Mouse (Mus musculus) lung, adult 2 months (tissue): ENCODE measurements at regions not wholly inside any gene's neighbourhood (a gene's known extent, or its start where the extent isn't known, plus 50 kb on each side); places are given as distances from the start of the nearest gene placed in this dataset.

ENCODE experiments used
- DNase-seq: peaks from one replicate; pipeline ENCODE4 v3.0.0; 2022
- H3K4me1 ChIP-seq: fragments of 200-500 bp; 2 replicates; pipeline ENCODE4 v1.6.1; 2011; ENCODE audit warnings: low read length; ENCODE audit not compliant: control insufficient read depth, insufficient read depth
- H3K4me3 ChIP-seq: fragments of 200-500 bp; replicated peaks from 2 replicates; pipeline ENCODE3; 2011; ENCODE audit warnings: low read depth, mild to moderate bottlenecking, control low read depth, low read length; ENCODE audit errors: extremely low read depth
- CTCF ChIP-seq: fragments of 200-500 bp; IDR thresholded peaks from 2 replicates; pipeline ENCODE4 v1.5.1; 2011; ENCODE audit warnings: mild to moderate bottlenecking, low read length, control low read depth; ENCODE audit not compliant: insufficient read depth
- POLR2A ChIP-seq: fragments of 200-500 bp; IDR thresholded peaks from 2 replicates; pipeline ENCODE4 v1.6.1; 2011; ENCODE audit warnings: low read depth, mild to moderate bottlenecking, control low read depth, low read length, borderline replicate concordance; ENCODE audit errors: extremely low read depth
- WGBS: fragments of 180-500 bp; shearing (Covaris S2); methylation state at CpG from one replicate; pipeline ENCODE4 v1.1.7; 2018; 5-methylcytosine and 5-hydroxymethylcytosine counted together

- TF ChIP-seq CTCF (no peak), POLR2A (no peak)
- no peaks in the 10 kb centered on the region for H3K4me1 ChIP-seq
- no peak overlapping the region for H3K4me3 ChIP-seq
- 41% methylated on average over 3 of the region's 3 CpGs for WGBS
- DNase-seq: no peak
These were observed 128.6 kb downstream of the Pdgfra start for GRCm38 (mm10) chr5:75280698-75281097.

GRCm38 (mm10) chr5:75281510-75281909, 129.4 kb downstream of the Pdgfra start:
- TF ChIP-seq POLR2A (no peak), CTCF (no peak)
- no peak for DNase-seq
- no peak overlapping the region for H3K4me3 ChIP-seq
- H3K4me1 ChIP-seq: no peaks in the 10 kb centered on the region
- 80% methylated on average over 7 of the region's 7 CpGs for WGBS

- 34% methylated on average over 4 of the region's 4 CpGs for WGBS
- no peaks in the 10 kb centered on the region for H3K4me1 ChIP-seq
These were observed 130.5 kb downstream of the Pdgfra start for GRCm38 (mm10) chr5:75282617-75283016.

GRCm38 (mm10) chr5:75283841-75284240, 131.7 kb downstream of the Pdgfra start:
- WGBS: 87% methylated on average over 5 of the region's 5 CpGs
- Histone ChIP-seq H3K4me3 (no peak overlapping the region), H3K4me1 (no peaks in the 10 kb centered on the region)
- no peak for DNase-seq
- TF ChIP-seq POLR2A (no peak), CTCF (no peak)

More at GRCm38 (mm10) chr5:75282617-75283016, 130.5 kb downstream of the Pdgfra start:
- no peak for DNase-seq
- no peak overlapping the region for H3K4me3 ChIP-seq
- TF ChIP-seq CTCF (no peak), POLR2A (no peak)

GRCm38 (mm10) chr5:75285950-75286349, 133.9 kb downstream of the Pdgfra start:
- TF ChIP-seq CTCF: no peak
- no peak for TF ChIP-seq POLR2A
- WGBS: 68% methylated on average over 10 of the region's 10 CpGs
- Histone ChIP-seq H3K4me3 (no peak overlapping the region), H3K4me1 (no peaks in the 10 kb centered on the region)
- DNase-seq: no peak

GRCm38 (mm10) chr5:75295676-75296075, 143.6 kb downstream of the Pdgfra start:
- TF ChIP-seq CTCF (no peak), POLR2A (no peak)

GRCm38 (mm10) chr5:75312897-75313296, 160.8 kb downstream of the Pdgfra start:
- no peak overlapping the region for H3K4me3 ChIP-seq
- 50% methylated on average over 1 of the region's 1 CpGs for WGBS
- H3K4me1 ChIP-seq: no peaks in the 10 kb centered on the region
- no peak for TF ChIP-seq CTCF
- no peak for TF ChIP-seq POLR2A
- no peak for DNase-seq

More at GRCm38 (mm10) chr5:75295676-75296075, 143.6 kb downstream of the Pdgfra start:
- WGBS: 83% methylated on average over 2 of the region's 2 CpGs
- Histone ChIP-seq H3K4me1 (no peaks in the 10 kb centered on the region), H3K4me3 (no peak overlapping the region)
- no peak for DNase-seq

- no peak for TF ChIP-seq CTCF
- no peak for TF ChIP-seq POLR2A
- Histone ChIP-seq H3K4me1 (no peaks in the 10 kb centered on the region), H3K4me3 (peak overlapping the region; percentile 41)
- 19% methylated on average over 1 of the region's 1 CpGs for WGBS
- DNase-seq: no peak
These were observed 163.9 kb downstream of the Pdgfra start for GRCm38 (mm10) chr5:75315956-75316355.

- 75% methylated on average over 2 of the region's 2 CpGs for WGBS
- DNase-seq: no peak
- TF ChIP-seq CTCF (no peak), POLR2A (no peak)
- no peak overlapping the region for H3K4me3 ChIP-seq
- H3K4me1 ChIP-seq: no peaks in the 10 kb centered on the region
These were observed 168.4 kb downstream of the Pdgfra start for GRCm38 (mm10) chr5:75320536-75320935.

- H3K4me3 ChIP-seq: no peak overlapping the region
- no peak for DNase-seq
- TF ChIP-seq POLR2A (no peak), CTCF (no peak)
- no peaks in the 10 kb centered on the region for H3K4me1 ChIP-seq
- 69% methylated on average over 3 of the region's 3 CpGs for whole genome bisulfite sequencing
These were observed 182.0 kb downstream of the Pdgfra start for GRCm38 (mm10) chr5:75334050-75334449.

GRCm38 (mm10) chr5:75336454-75336853, 184.4 kb downstream of the Pdgfra start:
- DNase-seq: no peak
- no peak overlapping the region for H3K4me3 ChIP-seq
- 78% methylated on average over 11 of the region's 11 CpGs for WGBS
- TF ChIP-seq POLR2A (no peak), CTCF (no peak)
- H3K4me1 ChIP-seq: no peaks in the 10 kb centered on the region
